Mouse (Mus musculus) macrophage (primary cell): Measurements from ENCODE around the gene Amd1. TPM values are rescaled to one million over a fixed set of nuclear protein-coding genes. Genes with fewer than 3 reads are reported as not detected.

Source experiments
- H3K27ac ChIP-seq: fragments of 350-480 bp; formaldehyde crosslinking; 2 replicates; pipeline ENCODE4 v1.9.0; 2021
- H3K36me3 ChIP-seq: fragments of 350-480 bp; formaldehyde crosslinking; 2 replicates; pipeline ENCODE4 v1.9.0; 2021; ENCODE audit errors: inconsistent target
- H3K4me3 ChIP-seq: fragments of 350-480 bp; formaldehyde crosslinking; 2 replicates; pipeline ENCODE4 v1.9.0; 2021; ENCODE audit errors: inconsistent target
- H3K79me2 ChIP-seq: fragments of 350-480 bp; formaldehyde crosslinking; 2 replicates; pipeline ENCODE4 v1.9.0; 2021; ENCODE audit errors: inconsistent target
- WGBS: methylation state at CpG from one replicate; pipeline ENCODE4 v1.1.7; 2026; ENCODE audit warnings: inconsistent platforms; ENCODE audit not compliant: missing documents; 5-methylcytosine and 5-hydroxymethylcytosine counted together
- polyA plus RNA-seq: library from polyadenylated mRNA; stranded (reverse); fragments of 250-400 nt; gene quantifications from 3 replicates; pipeline ENCODE4 v1.2.4, GENCODE M21; 2018; ENCODE audit warnings: inconsistent platforms

The Amd1 gene
- polyA plus RNA-seq, 1 experiment from 2014 or later: 35.2 TPM

DNA sequence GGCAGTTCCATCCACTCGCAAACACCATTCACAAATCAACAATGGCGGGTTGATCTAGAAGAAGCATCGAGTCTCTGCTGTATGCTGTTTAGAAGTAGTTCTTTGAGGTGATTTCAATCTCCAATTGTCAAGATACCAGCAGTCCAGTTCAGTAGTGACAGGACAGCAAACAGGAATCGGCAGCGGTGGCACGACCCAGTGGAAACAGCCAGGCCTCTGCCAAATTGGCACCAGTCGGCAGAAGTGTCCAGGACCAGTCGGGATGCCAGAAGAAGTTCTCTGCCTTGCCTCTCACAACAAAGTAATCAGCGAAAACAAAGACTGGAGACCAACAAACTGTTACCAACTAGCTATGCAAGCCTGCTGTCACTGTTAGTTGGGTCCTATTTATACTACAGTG lies 18.4 kb downstream of the Amd1 start:
- Histone ChIP-seq H3K27ac (no peak overlapping the region), H3K4me3 (no peak overlapping the region), H3K79me2 (no peaks in the 10 kb centered on the region), H3K36me3 (no peaks in the 10 kb centered on the region)
- WGBS: 93% methylated on average over 9 of the region's 9 CpGs

DNA sequence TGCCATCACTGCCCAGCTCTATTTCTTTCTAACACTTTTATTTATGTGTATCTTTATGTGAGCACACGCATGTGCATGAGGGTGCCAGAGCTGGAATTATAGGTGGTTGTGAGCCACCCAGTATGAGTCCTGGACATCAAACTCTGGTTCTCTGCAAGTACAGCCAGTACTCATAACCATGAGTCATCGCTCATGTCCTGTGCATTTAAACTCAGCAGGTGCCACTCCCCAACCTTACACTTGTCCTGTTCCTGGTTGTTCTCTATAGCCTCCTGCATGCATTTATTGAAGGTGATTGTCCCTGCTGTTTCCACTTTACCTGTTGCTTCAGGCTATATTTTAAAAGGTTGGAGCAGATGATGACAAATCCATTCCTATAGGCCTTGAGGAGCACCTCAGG lies 20.4 kb downstream of the Amd1 start:
- H3K79me2 ChIP-seq: no peaks in the 10 kb centered on the region
- 100% methylated on average over 2 of the region's 2 CpGs for WGBS
- no peaks in the 10 kb centered on the region for H3K36me3 ChIP-seq
- no peak overlapping the region for H3K27ac ChIP-seq
- H3K4me3 ChIP-seq: no peak overlapping the region

DNA sequence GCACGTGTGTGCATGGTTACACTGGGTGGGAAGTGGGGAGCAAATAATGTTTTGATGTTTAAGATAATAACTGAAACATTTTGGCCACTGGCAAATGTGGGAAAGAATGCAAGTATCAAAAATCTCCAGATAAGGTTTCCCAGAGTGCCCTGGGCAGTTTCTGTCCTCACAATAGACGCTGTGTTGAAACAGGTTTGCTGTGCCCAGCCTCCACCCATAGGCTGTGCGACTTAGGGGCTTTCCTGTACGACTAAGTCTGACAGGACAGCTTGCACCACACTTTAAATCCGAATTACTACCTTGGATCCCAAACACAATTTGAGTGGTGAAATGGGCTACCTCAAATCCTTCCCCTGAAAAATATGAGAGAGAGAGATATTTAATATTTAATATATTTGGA lies 23.7 kb downstream of the Amd1 start:
- Histone ChIP-seq H3K36me3 (no peaks in the 10 kb centered on the region), H3K27ac (no peak overlapping the region), H3K79me2 (no peaks in the 10 kb centered on the region), H3K4me3 (no peak overlapping the region)
- WGBS: 62% methylated on average over 5 of the region's 5 CpGs

DNA sequence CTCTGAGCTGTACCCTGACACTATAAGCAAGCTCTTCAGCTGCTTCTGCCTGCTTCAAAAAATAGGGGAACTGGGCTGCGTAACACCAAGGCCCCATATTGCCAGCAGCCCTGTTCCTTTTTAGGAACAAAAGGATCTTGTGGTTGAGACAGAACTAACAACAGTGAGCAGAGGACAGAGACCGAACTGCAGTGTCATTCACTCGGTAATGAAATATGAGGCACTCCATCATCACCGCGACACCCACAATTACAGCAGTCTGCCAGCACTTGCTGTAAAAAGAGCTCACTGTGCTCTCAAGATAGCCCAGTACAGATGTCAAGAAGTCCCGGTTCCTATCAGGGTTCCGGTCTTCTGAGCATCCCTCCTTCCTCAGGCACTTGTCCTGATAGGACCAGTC lies 26.0 kb downstream of the Amd1 start:
- H3K36me3 ChIP-seq: no peaks in the 10 kb centered on the region
- 0% methylated on average over 7 of the region's 7 CpGs for WGBS
- H3K27ac ChIP-seq: peak overlapping the region; percentile 43
- H3K4me3 ChIP-seq: no peak overlapping the region; the same call in 1 of the 2 replicates
- no peaks in the 10 kb centered on the region for H3K79me2 ChIP-seq

DNA sequence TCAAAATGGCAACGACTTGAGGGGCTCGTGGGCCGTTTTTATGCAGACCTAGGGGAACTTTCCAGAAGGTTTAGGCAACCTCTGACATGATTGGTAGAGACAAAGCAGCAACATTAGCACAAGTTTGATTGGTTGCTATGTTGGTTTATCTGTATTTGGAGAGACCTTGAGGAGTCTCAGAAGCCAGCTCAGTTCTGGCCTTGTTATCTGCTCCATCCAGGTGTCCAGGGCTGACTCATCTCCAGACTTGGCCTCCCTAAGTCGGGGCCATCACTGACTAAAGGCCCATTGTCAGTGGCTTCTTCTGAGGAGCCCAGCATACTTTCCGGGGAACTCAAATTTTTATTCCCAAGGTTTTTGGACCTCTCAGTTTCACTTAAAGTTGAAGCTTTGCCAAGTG lies 28.0 kb downstream of the Amd1 start:
- Histone ChIP-seq H3K36me3 (no peaks in the 10 kb centered on the region), H3K79me2 (no peaks in the 10 kb centered on the region), H3K27ac (no peak overlapping the region), H3K4me3 (no peak overlapping the region)
- 91% methylated on average over 5 of the region's 5 CpGs for WGBS

DNA sequence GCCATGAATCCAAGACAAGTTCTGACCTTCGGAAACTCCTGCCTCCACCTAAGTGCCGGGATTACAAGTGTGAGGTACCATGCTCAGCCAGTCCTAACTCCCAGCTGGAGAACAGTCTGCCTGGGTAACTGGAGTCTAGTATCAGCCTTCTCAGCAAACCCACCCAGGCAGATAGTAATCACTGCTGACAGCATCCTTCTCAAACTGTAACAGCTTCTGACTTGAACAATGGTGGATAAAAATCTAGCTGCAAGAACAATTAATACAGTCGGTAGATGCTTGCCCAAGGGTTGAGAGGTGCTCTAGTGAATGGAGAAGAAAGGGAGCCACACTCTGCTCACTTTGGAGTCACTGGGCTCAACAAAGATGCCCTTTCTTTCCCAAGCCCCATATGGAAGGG lies 30.8 kb downstream of the Amd1 start:
- no peaks in the 10 kb centered on the region for H3K36me3 ChIP-seq
- H3K79me2 ChIP-seq: no peaks in the 10 kb centered on the region
- H3K4me3 ChIP-seq: no peak overlapping the region
- 94% methylated on average over 3 of the region's 3 CpGs for WGBS
- H3K27ac ChIP-seq: no peak overlapping the region

DNA sequence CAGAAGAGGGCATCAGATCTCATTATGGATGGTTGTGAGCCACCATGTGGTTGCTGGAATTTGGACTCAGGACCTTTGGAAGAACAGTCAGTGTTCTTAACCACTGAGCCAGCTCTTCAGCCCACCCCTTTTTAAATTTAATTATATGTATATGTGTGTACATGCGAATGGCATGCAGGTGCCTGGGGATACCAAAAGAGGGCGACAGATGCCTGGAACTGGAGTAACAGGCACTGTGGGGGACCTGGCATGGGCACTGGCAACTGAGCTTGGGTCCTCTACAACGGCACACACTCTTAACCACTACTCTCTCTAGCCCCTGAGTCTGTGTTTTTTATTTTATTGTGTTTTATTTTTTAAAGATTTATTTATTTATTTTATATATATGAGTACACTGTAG lies 37.1 kb downstream of the Amd1 start:
- WGBS: 97% methylated on average over 3 of the region's 3 CpGs
- Histone ChIP-seq H3K79me2 (no peaks in the 10 kb centered on the region), H3K36me3 (no peaks in the 10 kb centered on the region), H3K27ac (no peak overlapping the region), H3K4me3 (no peak overlapping the region)

DNA sequence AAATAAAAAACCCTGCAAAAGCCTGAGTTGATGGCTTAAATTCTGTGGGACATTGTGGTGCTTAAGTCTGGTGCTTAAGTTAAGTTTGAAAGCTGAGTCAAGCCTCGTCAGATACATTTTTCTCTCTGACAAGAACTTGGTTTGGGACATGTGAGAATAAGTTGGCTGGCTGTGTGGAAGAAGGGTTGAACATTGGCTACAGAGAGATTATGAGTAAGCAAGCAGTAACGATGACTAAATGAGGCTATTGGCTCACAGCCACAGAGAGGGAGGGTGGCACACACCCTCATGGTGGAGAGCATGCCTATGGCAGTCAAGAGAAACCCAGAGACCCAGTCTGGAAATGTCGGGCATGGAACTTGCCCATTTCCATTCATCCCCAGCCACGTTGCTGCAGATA lies 38.3 kb downstream of the Amd1 start:
- Histone ChIP-seq H3K4me3 (no peak overlapping the region), H3K79me2 (no peaks in the 10 kb centered on the region), H3K27ac (no peak overlapping the region), H3K36me3 (no peaks in the 10 kb centered on the region)
- 93% methylated on average over 4 of the region's 4 CpGs for WGBS

DNA sequence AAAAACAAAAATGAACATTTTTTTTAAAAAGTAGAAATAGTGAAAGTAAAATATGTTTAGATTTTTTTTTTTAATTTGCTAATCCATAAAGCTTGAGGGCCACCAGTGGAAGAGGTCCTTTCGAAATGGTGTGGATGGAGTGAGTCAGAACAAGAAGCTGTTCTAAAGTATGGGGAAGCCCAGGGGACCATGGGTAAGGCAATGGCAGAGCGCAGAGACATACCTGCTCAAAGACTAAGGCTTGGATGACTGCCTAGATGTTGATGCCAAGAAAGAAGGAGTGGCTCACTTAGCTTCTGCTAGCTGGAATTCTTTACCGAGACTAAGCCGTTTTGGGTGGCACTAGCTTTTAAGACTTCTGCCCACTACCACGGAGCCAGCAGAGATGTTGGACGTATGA lies 39.8 kb downstream of the Amd1 start:
- no peaks in the 10 kb centered on the region for H3K79me2 ChIP-seq
- no peak overlapping the region for H3K4me3 ChIP-seq
- WGBS: 91% methylated on average over 6 of the region's 6 CpGs
- no peaks in the 10 kb centered on the region for H3K36me3 ChIP-seq
- no peak overlapping the region for H3K27ac ChIP-seq

DNA sequence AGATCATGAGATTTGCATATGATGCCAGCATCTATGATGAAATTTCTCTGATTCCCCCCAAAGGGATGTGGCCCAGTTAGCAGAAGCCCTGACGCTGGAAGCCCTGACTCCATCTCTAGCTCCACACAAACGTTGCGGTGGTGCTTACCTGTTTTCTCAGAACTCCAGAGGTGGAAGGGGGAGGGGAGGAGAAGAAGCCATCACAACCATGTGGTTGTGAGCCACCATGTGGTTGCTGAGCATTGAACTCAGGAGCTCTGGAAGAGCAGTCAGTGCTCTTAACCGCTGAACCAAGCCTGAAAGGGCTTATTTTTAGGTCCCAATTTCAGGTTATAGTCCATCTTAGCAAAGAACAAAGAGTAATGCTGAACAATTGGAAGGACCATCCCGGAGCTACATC lies 41.7 kb downstream of the Amd1 start:
- no peak overlapping the region for H3K27ac ChIP-seq
- no peaks in the 10 kb centered on the region for H3K79me2 ChIP-seq
- WGBS: 77% methylated on average over 5 of the region's 5 CpGs
- H3K4me3 ChIP-seq: no peak overlapping the region
- H3K36me3 ChIP-seq: no peaks in the 10 kb centered on the region

DNA sequence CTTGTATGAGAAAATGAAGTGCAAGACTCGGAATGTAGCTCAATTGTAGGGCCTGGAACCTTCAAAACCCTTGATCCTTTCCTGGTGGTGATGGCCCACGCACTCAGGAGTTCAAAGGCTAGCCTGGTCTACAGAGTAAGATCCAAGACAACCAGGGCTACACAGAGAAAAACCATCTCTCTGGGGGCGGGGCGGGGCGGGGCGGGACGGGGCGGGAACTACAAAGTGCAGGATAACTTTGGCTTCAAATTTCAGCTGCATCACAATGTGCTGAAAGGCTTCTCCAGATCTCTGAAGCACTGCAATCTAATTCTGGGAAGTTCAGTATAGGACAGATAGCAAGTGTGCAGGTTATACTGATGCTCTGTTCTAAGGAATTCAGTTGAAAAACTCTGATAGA lies 42.4 kb downstream of the Amd1 start:
- H3K36me3 ChIP-seq: no peaks in the 10 kb centered on the region
- H3K27ac ChIP-seq: peak overlapping the region; percentile 29; the same call in 1 of the 2 replicates
- H3K4me3 ChIP-seq: no peak overlapping the region
- no peaks in the 10 kb centered on the region for H3K79me2 ChIP-seq
- 54% methylated on average over 6 of the region's 8 CpGs for WGBS

DNA sequence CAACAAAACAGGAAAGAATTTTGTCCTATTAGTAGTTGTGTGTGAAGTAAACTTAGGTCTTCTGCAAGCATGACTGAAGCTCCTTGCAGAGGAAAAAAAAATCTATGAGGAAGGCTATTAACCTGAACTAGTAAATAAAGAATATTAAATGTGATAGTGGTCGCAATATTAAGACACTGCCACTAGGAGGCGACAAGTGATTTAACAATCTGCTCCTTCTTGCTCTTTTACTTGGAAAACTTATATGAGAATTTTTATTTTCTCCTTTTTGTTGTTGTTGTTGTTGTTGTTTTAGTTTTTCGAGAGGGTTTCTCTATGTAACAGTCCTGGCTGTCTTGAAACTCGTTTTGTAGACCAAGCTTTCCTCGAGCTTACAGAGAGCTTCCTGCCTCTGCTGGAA lies 43.0 kb downstream of the Amd1 start:
- no peak overlapping the region; the same call in 1 of the 2 replicates for H3K4me3 ChIP-seq

DNA sequence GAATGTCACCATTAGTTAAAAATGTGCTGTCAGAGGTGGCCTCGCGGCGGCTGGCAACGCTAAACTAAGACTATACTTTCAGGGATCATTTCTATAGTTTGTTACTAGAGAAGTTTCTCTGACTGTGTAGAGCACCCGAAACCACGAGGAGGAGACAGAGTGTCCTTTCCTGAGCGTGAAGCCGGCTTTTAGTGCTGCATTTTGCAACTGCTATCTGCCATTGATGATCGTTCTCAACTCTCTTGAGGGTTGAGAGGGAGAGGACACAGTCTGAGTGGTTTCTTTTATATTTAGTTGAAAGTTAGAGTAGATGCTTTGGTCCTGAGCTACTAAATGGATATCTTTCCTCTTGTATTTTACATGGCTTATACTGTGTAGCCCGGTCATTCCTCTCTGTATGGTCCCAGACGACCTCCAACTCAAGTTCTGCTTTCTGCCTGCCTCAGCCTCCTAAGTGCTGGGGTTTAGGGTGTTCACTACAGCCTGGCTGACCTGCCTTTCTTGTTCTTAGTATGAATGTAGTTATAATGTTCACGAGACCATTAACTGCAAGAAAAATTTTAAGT lies 43.5 kb downstream of the Amd1 start:
- WGBS: 1% methylated on average over 12 of the region's 12 CpGs
- peak overlapping the region; percentile 78 for H3K27ac ChIP-seq
- no peak overlapping the region; the same call in 1 of the 2 replicates for H3K4me3 ChIP-seq
- peaks cover 2% of the 10 kb centered on the region; the same call in 1 of the 2 replicates for H3K36me3 ChIP-seq
- H3K79me2 ChIP-seq: no peaks in the 10 kb centered on the region

More for the DNA sequence above, 43.0 kb downstream of the Amd1 start:
- WGBS: 0% methylated on average over 4 of the region's 5 CpGs
- H3K27ac ChIP-seq: peak overlapping the region; percentile 29
- no peaks in the 10 kb centered on the region for H3K79me2 ChIP-seq
- H3K36me3 ChIP-seq: no peaks in the 10 kb centered on the region

DNA sequence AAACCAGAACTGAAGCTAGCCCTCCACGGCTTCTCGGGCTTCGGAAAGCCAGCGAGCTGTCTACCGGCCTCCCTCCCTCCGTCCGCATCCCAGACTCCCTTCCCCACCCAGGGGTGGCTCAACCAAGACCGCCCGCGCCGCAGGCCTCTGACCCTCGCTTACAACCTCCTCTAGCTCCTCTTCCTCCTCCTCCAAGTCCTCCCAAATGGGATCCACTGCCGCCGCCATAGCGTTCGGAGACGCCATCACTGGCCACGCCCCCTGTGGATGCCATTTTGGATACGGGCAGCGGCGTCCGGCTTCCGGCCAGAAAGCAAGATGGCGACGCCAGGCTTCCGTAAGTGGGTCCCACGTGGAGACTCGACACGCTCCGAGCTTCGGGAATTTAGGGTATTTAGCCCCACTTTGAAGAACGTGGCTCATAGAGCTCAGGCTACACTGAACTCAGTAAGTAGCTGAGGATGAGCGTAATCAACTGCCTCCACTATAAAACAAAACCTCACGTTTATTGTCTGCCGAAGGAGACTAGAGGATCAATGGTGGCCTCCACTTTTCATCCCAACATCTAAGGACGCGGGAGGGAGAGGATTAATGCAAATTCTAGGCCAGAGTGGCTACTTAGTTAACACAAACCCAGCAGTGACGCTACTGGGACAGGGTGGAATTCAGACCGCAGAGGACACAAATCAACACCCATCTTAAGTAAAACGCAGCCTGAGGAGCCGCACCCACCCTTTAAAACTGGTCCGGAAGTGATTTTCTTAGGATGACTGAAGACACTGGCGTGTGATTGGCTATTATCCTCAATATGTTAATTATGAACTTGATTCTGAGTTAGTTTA lies 44.4 kb downstream of the Amd1 start, which contains the start of gene Gtf3c6:
TSS of gene Gtf3c6 (minus strand) at position 695 of the 842 bp plus-strand sequence.
- no peaks in the 10 kb centered on the region for H3K79me2 ChIP-seq
- H3K36me3 ChIP-seq: peaks cover 10% of the 10 kb centered on the region; the same call in 1 of the 2 replicates
- peak within 1 kb of the TSS; percentile 78 for H3K27ac ChIP-seq
- under 1% methylated on average over 43 of the region's 43 CpGs for WGBS
- peak within 1 kb of the TSS; percentile 77 for H3K4me3 ChIP-seq

DNA sequence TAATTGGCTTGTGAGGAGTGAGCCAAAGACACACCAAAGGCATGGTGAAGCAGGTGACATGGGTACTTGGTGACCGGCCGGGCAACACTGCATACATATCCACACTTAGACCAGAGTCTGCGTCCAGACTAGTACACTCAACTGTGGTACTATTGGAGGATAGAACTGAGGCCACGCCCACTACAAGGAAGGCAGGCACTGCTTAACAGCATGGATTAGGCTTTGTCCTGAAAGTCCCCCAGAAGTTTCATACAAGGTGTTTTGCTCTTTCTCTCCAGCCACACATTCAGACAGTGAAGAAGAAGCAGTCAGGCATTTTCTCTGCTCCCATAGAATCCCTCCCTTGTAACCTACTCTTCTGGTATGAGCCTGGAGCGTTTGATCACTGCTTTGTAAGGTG lies 45.3 kb downstream of the Amd1 start:
- no peaks in the 10 kb centered on the region for H3K79me2 ChIP-seq
- peaks cover 18% of the 10 kb centered on the region; the same call in 1 of the 2 replicates for H3K36me3 ChIP-seq
- peak overlapping the region; percentile 77 for H3K4me3 ChIP-seq
- peak overlapping the region; percentile 78 for H3K27ac ChIP-seq
- 0% methylated on average over 5 of the region's 5 CpGs for WGBS
